Mouse (Mus musculus) MN1 (cell line): ENCODE measurements around the gene Haus2.
A peak's percentile ranks its signal among the peaks of the same experiment; 100 is the strongest.

ENCODE experiments used
- DNase-seq: peaks from one replicate; pipeline ENCODE4 v3.0.0-alpha.2; 2016; ENCODE audit warnings: low spot score

The Haus2 gene

DNA sequence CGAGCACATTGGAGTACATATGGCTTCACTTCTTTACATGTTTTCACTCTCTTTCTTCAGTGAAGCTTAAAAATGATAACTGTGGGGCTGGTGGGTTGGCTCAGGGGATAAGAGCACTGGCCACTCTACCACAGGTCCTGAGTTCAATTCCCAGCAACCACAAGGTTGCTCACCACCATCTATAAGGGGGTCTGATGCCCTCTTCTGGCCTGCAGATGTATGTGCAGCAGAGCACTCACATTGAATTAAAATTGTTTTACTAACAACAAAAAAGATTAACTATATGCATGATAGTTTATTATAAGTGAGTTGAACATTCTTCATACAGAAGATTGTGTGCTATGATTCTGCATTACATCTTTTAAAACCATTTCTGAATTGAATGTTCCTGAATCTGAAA, 10.4 kb downstream of the Haus2 start:
- no peak for DNase-seq

GRCm38 (mm10) chr2:120622920-120623319, 13.7 kb downstream of the Haus2 start:
- DNase-seq, result no peak

DNA sequence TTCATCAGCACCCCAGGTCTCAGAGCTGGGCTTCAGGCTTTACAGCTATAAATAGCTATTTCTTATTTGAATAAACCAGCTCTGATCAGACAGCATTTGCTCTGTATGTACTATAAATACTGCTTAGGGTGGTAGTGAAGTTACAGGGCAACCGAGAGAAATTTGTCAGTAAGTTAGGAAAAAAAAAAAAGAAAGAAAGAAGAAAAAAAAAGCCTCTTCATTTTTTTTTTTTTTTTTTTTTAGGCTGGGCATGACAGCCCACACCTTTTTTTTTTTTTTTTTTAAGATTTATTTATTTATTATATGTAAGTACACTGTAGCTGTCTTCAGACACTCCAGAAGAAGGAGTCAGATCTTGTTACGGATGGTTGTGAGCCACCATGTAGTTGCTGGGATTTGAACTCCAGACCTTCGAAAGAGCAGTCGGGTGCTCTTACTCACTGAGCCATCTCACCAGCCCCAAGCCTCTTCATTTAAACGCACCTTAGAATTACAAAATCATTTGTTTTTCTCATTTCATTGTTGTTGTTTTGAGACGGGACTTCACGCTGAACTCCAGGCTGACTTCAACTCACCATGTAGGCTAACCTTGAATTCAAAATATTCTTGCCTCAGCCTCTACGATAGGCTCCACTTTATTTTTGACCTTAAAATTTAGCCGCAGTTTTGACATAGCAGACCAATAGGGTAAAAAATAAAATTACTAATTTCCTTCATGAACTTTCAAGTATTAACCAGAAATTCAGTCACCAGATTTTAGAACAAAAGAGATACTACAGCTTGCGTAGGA, 19.1 kb downstream of the Haus2 start:
- DNase-seq, result no peak

- peak; percentile 99 for DNase-seq
Observed at GRCm38 (mm10) chr2:120628886-120629735, 19.9 kb downstream of the Haus2 start, which contains the start of gene Stard9. Gene Stard9 (plus strand): TSS chr2:120629121.

- no peak for DNase-seq
Observed at GRCm38 (mm10) chr2:120630246-120630645, 21.1 kb downstream of the Haus2 start.

- DNase-seq, result no peak
Observed at GRCm38 (mm10) chr2:120630655-120631054, 21.5 kb downstream of the Haus2 start.

- no peak for DNase-seq
Observed at GRCm38 (mm10) chr2:120631521-120631920, 22.3 kb downstream of the Haus2 start.

GRCm38 (mm10) chr2:120631957-120632356, 22.8 kb downstream of the Haus2 start:
- no peak for DNase-seq

DNA sequence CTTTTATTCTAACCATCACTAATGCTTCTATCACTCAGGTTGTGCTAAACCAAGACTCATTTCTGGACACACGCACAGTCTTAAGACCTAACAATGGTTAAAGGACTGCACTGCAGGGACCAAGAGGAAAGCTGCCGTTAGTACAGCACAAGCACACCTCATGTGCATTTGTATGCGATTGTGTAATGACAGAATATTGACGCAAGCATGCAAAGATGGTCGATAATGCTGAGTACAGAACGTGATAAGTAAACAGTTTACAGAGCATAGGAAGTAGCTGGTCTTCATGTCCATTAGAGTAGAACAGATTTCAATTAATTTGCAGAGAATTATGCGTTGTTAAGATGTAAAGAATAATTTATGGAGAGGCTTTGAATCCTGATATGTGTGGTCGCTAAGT, 31.7 kb downstream of the Haus2 start:
- no peak for DNase-seq

DNA sequence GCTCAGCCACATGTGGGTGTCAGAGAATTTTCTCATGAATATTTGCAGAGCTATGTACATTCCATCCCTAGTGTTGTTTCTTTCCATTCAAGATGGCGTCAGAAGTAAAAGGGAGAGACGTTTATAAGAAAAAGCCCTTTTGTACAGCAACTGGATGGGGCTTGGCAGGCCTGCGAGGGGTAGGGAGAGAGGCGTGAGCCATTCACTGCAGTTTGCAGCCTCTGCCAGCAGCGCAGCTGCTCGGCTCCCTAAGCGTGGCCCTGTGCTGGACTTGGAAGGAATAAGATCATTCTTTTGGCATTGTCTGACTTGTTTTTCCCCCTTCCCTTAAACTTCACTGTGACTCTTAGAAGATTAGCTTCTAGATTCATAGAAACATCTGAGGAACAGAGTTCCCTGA, 34.7 kb downstream of the Haus2 start:
- no peak for DNase-seq

GRCm38 (mm10) chr2:120646777-120647176, 37.6 kb downstream of the Haus2 start:
- no peak for DNase-seq

- DNase-seq, result peak; percentile 61
Observed at GRCm38 (mm10) chr2:120652256-120652924, 43.2 kb downstream of the Haus2 start.

GRCm38 (mm10) chr2:120652925-120653284, 43.7 kb downstream of the Haus2 start:
- no peak for DNase-seq

GRCm38 (mm10) chr2:120654693-120655092, 45.5 kb downstream of the Haus2 start:
- DNase-seq, result no peak

DNA sequence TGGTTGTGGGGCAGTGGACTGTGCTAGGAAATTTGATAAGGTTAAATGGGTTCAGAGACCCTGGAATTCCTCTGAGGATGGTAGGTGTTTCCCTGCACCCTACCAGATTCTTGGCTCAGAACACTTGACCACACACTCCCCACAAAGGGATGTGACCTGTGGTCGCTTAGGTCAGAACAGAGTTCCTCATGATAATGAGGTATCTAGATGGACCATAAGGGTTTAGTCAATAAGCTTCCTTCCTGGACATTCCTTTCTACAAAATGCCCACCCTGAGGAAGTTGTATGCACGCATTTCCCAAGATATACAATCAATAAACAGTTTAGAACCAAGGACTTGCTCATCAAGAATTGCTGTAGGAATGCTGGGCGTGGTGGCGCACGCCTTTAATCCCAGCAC, 46.7 kb downstream of the Haus2 start:
- no peak for DNase-seq

- no peak for DNase-seq
Observed at GRCm38 (mm10) chr2:120656711-120657110, 47.5 kb downstream of the Haus2 start.

GRCm38 (mm10) chr2:120658486-120658885, 49.3 kb downstream of the Haus2 start:
- DNase-seq, result no peak

- no peak for DNase-seq
Observed at GRCm38 (mm10) chr2:120659318-120659717, 50.1 kb downstream of the Haus2 start.

DNA sequence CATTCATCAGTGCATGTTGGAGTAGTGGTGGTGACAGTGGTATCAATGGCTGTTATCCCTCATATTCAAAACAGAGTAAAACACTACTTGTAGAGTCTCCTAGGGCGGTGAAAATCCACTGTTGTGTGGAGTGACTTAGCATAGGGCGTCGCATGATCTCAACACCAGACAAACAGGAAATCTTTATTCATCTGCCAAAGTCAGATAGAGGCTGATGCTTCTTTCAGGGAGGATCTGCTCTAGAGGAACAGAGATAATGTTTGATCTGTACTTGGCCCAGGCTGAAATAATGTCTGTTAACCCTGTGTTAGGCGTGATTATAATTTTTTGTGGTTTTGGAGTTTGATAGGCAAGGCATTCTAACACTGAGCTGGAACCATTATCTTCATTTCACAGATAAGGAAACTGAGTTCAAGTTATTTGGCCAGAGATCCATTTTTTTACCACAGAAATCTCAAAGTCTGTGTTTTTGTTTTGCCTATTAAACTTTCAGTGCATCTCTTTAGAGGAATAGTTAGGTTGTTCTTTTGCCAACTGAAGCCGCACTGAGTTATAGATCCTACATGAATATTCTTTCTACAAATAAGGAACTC, 51.4 kb downstream of the Haus2 start:
- DNase-seq, result no peak

DNA sequence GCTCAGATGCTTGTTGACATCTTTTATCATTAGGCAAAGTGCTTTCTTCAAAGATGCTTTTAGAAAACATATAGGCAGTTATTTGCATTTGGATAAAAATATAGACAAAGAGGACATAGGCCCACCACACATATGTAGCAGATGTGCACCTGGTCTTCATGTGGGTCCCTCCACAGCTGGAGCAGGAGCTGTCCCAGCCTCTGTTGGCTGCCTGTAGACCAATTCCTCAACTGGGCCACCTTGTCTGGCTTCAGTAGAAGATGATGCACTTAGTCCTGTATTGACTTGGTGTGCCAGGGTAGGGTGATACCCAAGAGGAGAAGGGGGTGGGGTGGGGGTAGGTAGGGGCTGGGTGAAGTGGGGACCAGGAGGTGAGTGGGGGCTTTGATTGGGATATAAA, 53.6 kb downstream of the Haus2 start:
- DNase-seq, result no peak

GRCm38 (mm10) chr2:120663491-120664154, 54.4 kb downstream of the Haus2 start:
- DNase-seq, result peak; percentile 11

DNA sequence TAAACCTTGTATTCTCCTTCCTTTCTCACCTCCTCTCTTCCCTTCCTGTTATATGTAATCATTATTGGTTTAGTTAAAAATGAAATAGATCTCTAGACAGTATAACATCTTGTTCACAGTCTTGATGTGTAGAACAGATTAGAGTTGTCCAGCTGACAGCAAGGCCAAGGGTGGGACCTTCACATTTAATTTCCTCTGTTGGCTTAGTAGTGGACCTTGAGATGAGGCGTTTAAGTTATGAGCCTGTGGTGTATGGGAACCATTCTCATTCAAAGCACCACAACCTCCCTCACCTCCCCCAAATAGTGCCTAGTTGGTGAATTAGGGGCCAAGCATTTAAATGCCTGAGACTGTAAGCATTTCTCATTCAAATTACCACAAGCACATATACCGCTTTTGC, 58.3 kb downstream of the Haus2 start:
- no peak for DNase-seq
